Mouse (Mus musculus): ENCODE results near the gene Gna12. TPM values are rescaled to one million over a fixed set of nuclear protein-coding genes. Genes with fewer than 3 reads are reported as not detected.

Gene Gna12
- polyA plus RNA-seq, 1 experiment from 2014 or later: 37.9 TPM

Other genes with a start within 250 kb of the Gna12 start
- 5.0 and 7.9 TPM in 2 replicates for gene Lfng, start 223.1 kb downstream of the Gna12 start, polyA plus RNA-seq (2015; fragmentation: Nextera tagmentation; extraction: Ambion mirVana)
- 20.3 and 28.9 TPM in 2 replicates for gene Ttyh3, start 181.4 kb downstream of the Gna12 start, polyA plus RNA-seq (2015; fragmentation: Nextera tagmentation; extraction: Ambion mirVana)
- 8.2 and 10.0 TPM in 2 replicates for gene Iqce, start 128.1 kb downstream of the Gna12 start, polyA plus RNA-seq (2015; fragmentation: Nextera tagmentation; extraction: Ambion mirVana)
- gene Brat1, start 125.4 kb downstream of the Gna12 start, polyA plus RNA-seq (2015; fragmentation: Nextera tagmentation; extraction: Ambion mirVana): 12.2 and 16.9 TPM in 2 replicates
- gene Amz1, start 106.3 kb downstream of the Gna12 start, polyA plus RNA-seq (2015; fragmentation: Nextera tagmentation; extraction: Ambion mirVana): 0.72 and 1.0 TPM in 2 replicates
- 0.29 and 0.60 TPM in 2 replicates for gene Card11, start 170.2 kb upstream of the Gna12 start, polyA plus RNA-seq (2015; fragmentation: Nextera tagmentation; extraction: Ambion mirVana)